Mouse (Mus musculus): ENCODE data around the gene Spred1.

Gene Spred1

GRCm38 (mm10) chr2:117121212-117121983 is at the start of gene Spred1:
Spred1 (plus strand) TSS chr2:117121374.
- no peak for DNase-seq (ENCODE audit: low read depth, low spot score)

- DNase-seq (ENCODE audit: low read depth, low spot score) = no peak
These were observed 49.6 kb upstream of the Spred1 start for GRCm38 (mm10) chr2:117071596-117071995.

- DNase-seq (ENCODE audit: low read depth, low spot score) = no peak
These were observed 42.5 kb upstream of the Spred1 start for GRCm38 (mm10) chr2:117078711-117079110.

- no peak for DNase-seq (ENCODE audit: low read depth, low spot score)
These were observed 41.6 kb upstream of the Spred1 start for GRCm38 (mm10) chr2:117079621-117080020.

GRCm38 (mm10) chr2:117086002-117086765 is 35.0 kb upstream of the Spred1 start:
- no peak for DNase-seq (ENCODE audit: low read depth, low spot score)

GRCm38 (mm10) chr2:117086766-117087457 is 34.3 kb upstream of the Spred1 start:
- DNase-seq (ENCODE audit: low read depth, low spot score) = no peak

GRCm38 (mm10) chr2:117087458-117087820 is 33.7 kb upstream of the Spred1 start:
- DNase-seq (ENCODE audit: low read depth, low spot score) = no peak

GRCm38 (mm10) chr2:117089482-117089881 is 31.7 kb upstream of the Spred1 start:
- DNase-seq (ENCODE audit: low read depth, low spot score) = no peak

- DNase-seq (ENCODE audit: low read depth, low spot score) = no peak
These were observed 31.1 kb upstream of the Spred1 start for GRCm38 (mm10) chr2:117090061-117090460.

- no peak for DNase-seq (ENCODE audit: low read depth, low spot score)
These were observed 28.2 kb upstream of the Spred1 start for GRCm38 (mm10) chr2:117092946-117093401.

GRCm38 (mm10) chr2:117095491-117095890 is 25.7 kb upstream of the Spred1 start:
- DNase-seq (ENCODE audit: low read depth, low spot score) = no peak

- DNase-seq (ENCODE audit: low read depth, low spot score) = no peak
These were observed 23.9 kb upstream of the Spred1 start for GRCm38 (mm10) chr2:117097305-117097704.

GRCm38 (mm10) chr2:117099316-117099715 is 21.9 kb upstream of the Spred1 start:
- no peak for DNase-seq (ENCODE audit: low read depth, low spot score)

- DNase-seq (ENCODE audit: low read depth, low spot score) = no peak
These were observed 17.7 kb upstream of the Spred1 start for GRCm38 (mm10) chr2:117103461-117103860.

GRCm38 (mm10) chr2:117105407-117105806 is 15.8 kb upstream of the Spred1 start:
- no peak for DNase-seq (ENCODE audit: low read depth, low spot score)

- DNase-seq (ENCODE audit: low read depth, low spot score) = no peak
These were observed 13.1 kb upstream of the Spred1 start for GRCm38 (mm10) chr2:117108059-117108458.

- DNase-seq (ENCODE audit: low read depth, low spot score) = no peak
These were observed 11.9 kb upstream of the Spred1 start for GRCm38 (mm10) chr2:117109296-117109695.

GRCm38 (mm10) chr2:117110355-117110866 is 10.8 kb upstream of the Spred1 start:
- no peak for DNase-seq (ENCODE audit: low read depth, low spot score)

- DNase-seq (ENCODE audit: low read depth, low spot score) = no peak
These were observed 7.9 kb upstream of the Spred1 start for GRCm38 (mm10) chr2:117113262-117113661.

GRCm38 (mm10) chr2:117113762-117114161 is 7.4 kb upstream of the Spred1 start:
- DNase-seq (ENCODE audit: low read depth, low spot score) = no peak

GRCm38 (mm10) chr2:117118516-117118915 is 2.7 kb upstream of the Spred1 start:
- DNase-seq (ENCODE audit: low read depth, low spot score) = no peak

Data from retina, adult 2 months (tissue).